Mouse (Mus musculus) stomach, postnatal 0 days (tissue): ENCODE data around the gene C9. TPM values are rescaled to one million over a fixed set of nuclear protein-coding genes. Genes with fewer than 3 reads are reported as not detected.
A peak's percentile ranks its signal among the peaks of the same experiment; 100 is the strongest.

ENCODE experiments used
- ATAC-seq: fragments of 200-750 bp; cut with Nextera tagmentation; 2 replicates; pipeline ENCODE4 v1.8.0; 2017; ENCODE audit not compliant: low FRiP score, low TSS enrichment
- DNase-seq: peaks from one replicate; pipeline ENCODE4 v3.0.0-alpha.2; 2016; ENCODE audit warnings: low spot score
- H3K27ac ChIP-seq: fragments of 300-500 bp; sonication (generic); replicated peaks from 2 replicates; pipeline ENCODE4 v1.5.1; 2014; ENCODE audit warnings: mild to moderate bottlenecking, control low read depth
- H3K27me3 ChIP-seq: fragments of 300-500 bp; sonication (generic); 2 replicates; pipeline ENCODE4 v1.6.1; 2014; ENCODE audit warnings: low read length; ENCODE audit not compliant: control insufficient read depth, insufficient read depth
- H3K36me3 ChIP-seq: fragments of 300-500 bp; sonication (generic); 2 replicates; pipeline ENCODE4 v1.6.1; 2014; ENCODE audit warnings: low read length, mixed read lengths; ENCODE audit not compliant: control insufficient read depth, insufficient read depth
- H3K4me1 ChIP-seq: fragments of 300-500 bp; sonication (generic); replicated peaks from 2 replicates; pipeline ENCODE4 v1.6.1; 2014; ENCODE audit warnings: antibody characterized with exemption; ENCODE audit not compliant: control insufficient read depth, insufficient read depth
- H3K4me2 ChIP-seq: fragments of 300-500 bp; sonication (generic); replicated peaks from 2 replicates; pipeline ENCODE4 v1.6.1; 2014; ENCODE audit warnings: low read depth, mild to moderate bottlenecking, control low read depth, moderate library complexity
- H3K4me3 ChIP-seq: fragments of 300-500 bp; sonication (generic); 2 replicates; pipeline ENCODE4 v1.5.1; 2014; ENCODE audit warnings: low read depth, low read length, control low read depth
- H3K9ac ChIP-seq: fragments of 300-500 bp; sonication (generic); 2 replicates; pipeline ENCODE4 v1.6.1; 2014; ENCODE audit warnings: mild to moderate bottlenecking, low read length, control low read depth, mixed read lengths
- H3K9me3 ChIP-seq: fragments of 300-500 bp; sonication (generic); 2 replicates; pipeline ENCODE4 v1.6.1; 2016; ENCODE audit warnings: low read length; ENCODE audit not compliant: control insufficient read depth
- CTCF ChIP-seq: IDR thresholded peaks from 2 replicates; pipeline ENCODE4 v1.5.1; 2016; ENCODE audit warnings: antibody characterized with exemption, low read depth, mild to moderate bottlenecking, moderate library complexity
- EP300 ChIP-seq: optimal IDR thresholded peaks from 2 replicates; pipeline ENCODE3; 2016; ENCODE audit warnings: antibody characterized with exemption
- WGBS: fragments of 180-500 bp; shearing (Covaris S2); extraction: QIAGEN DNeasy Blood & Tissue Kit; methylation state at CpG from one replicate; pipeline ENCODE4 v1.1.7; 2014; 5-methylcytosine and 5-hydroxymethylcytosine counted together
- polyA plus RNA-seq: library from polyadenylated mRNA; unstranded; fragments of >200 nt; fragmentation: Nextera tagmentation; extraction: Ambion mirVana; gene quantifications from 2 replicates; pipeline ENCODE4 v1.2.1, GENCODE M21; 2015

C9 gene
- polyA plus RNA-seq, 1 experiment from 2014 or later, result not detected

DNA sequence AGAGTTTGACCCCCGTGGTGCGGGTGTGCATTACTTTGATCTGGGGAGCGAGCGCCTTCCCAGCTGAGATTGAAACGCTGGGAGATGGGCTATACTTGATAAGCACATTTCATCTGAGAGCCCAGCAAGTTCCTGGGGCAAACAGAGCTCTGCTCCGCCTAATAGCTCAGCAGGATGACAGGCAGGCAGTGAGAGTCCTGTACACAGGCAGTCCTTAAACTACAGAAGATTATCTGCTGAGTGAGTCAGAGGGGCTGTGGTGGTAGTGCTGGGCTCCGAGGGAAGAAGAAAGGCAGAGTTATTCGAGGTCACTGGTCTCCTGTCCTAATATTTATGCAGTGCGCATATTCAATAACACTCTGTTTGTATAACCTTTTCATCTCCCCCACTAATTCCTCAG, 3.8 kb downstream of the C9 start:
- peak; percentile 77; the same call in 1 of the 2 replicates for ATAC-seq

DNA sequence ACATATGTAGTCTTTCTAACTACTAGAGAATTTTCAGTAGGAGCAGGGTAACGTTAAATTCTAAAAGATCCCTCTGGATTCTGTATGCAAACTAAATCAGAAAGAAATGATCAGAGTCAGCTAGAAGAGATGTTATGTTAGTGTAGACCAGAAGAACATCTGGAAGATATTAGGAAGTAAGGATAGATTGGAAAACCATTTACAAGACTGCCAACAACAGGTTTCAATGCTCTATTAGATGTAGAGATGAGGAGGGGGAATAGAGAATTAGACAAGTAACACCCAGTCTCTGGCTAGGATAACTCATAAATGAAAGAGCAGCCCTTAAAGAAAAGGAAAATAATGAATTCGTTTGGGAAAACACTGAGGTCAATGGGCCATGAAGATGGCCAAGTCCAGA, 9.3 kb downstream of the C9 start:
- ATAC-seq (no peak), DNase-seq (no peak)
- 66% methylated on average over 2 of the region's 2 CpGs for WGBS
- H3K9me3 ChIP-seq, result no peaks in the 10 kb centered on the region
- H3K4me1 ChIP-seq, result no peaks in the 10 kb centered on the region
- H3K27ac ChIP-seq, result no peak overlapping the region
- H3K4me2 ChIP-seq, result no peak overlapping the region
- no peak overlapping the region for H3K4me3 ChIP-seq
- no peaks in the 10 kb centered on the region for H3K36me3 ChIP-seq
- no peak overlapping the region for H3K9ac ChIP-seq
- TF ChIP-seq CTCF (no peak), EP300 (no peak)
- H3K27me3 ChIP-seq, result no peaks in the 10 kb centered on the region

More for the DNA sequence above, 3.8 kb downstream of the C9 start:
- DNase-seq, result no peak
- 11% methylated on average over 9 of the region's 9 CpGs for WGBS
- H3K9ac ChIP-seq, result peak overlapping the region; percentile 23; the same call in 1 of the 2 replicates
- no peak overlapping the region for H3K4me3 ChIP-seq
- no peaks in the 10 kb centered on the region for H3K36me3 ChIP-seq
- H3K4me1 ChIP-seq, result no peaks in the 10 kb centered on the region
- peak overlapping the region; percentile 14; the same call in 1 of the 2 replicates for H3K4me2 ChIP-seq
- H3K9me3 ChIP-seq, result no peaks in the 10 kb centered on the region
- H3K27ac ChIP-seq, result no peak overlapping the region
- TF ChIP-seq CTCF (no peak), EP300 (no peak)
- no peaks in the 10 kb centered on the region for H3K27me3 ChIP-seq

DNA sequence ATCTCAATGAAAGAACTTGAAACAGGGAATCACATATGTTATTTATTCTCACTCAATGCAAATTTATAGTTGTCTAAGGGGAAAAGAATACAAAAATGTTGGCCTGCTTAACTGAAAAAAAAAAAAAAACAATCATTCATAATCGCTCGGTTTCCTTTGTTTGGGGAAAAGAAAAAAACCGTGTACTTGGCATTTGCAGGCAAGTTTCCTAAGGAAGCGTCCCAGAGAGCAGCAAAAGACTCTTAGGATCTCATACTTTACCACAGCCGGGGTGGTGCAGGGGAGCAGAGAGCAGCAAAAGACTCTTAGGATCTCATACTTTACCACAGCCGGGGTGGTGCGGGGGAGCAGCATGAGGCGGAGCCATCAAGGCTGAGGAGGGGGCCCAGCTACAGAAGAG, 16.3 kb downstream of the C9 start:
- ATAC-seq, result no peak
- Histone ChIP-seq H3K9ac (no peak overlapping the region), H3K4me1 (no peaks in the 10 kb centered on the region), H3K27me3 (no peaks in the 10 kb centered on the region), H3K27ac (no peak overlapping the region), H3K36me3 (no peaks in the 10 kb centered on the region), H3K4me2 (no peak overlapping the region), H3K9me3 (no peaks in the 10 kb centered on the region), H3K4me3 (no peak overlapping the region)
- WGBS, result 52% methylated on average over 8 of the region's 8 CpGs
- TF ChIP-seq CTCF (no peak), EP300 (no peak)
- DNase-seq, result no peak

DNA sequence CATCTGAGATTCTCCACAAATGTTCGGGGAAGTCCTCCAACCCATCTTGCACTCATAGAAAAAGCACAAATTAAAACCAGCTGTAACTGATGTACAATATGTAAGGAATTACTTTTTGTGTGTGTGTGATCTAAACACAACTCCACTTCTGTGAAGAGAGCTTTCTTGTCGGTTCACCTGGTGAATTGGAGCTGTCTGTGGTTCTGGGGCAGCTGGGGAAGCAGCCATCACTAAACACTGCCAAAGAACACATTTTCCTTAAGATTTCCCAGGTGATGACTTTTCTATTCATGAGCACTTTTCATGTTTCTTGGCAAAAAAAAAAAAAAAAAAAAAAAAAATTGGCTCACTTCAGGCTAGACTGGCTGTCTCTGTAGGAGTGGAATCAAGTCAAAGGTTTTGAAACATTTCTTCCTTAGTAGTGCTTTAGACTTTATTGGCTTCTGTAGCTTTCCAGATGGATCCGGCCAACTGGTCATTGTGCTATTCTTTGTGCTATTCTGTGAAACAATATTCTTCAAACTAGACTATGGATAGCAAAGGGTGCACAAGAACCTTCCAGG, 18.3 kb downstream of the C9 start:
- TF ChIP-seq CTCF (no peak), EP300 (no peak)
- Histone ChIP-seq H3K36me3 (no peaks in the 10 kb centered on the region), H3K4me2 (no peak overlapping the region), H3K27me3 (no peaks in the 10 kb centered on the region), H3K4me3 (no peak overlapping the region), H3K27ac (no peak overlapping the region), H3K4me1 (no peaks in the 10 kb centered on the region), H3K9ac (no peak overlapping the region), H3K9me3 (no peaks in the 10 kb centered on the region)
- no peak for DNase-seq
- WGBS, result 72% methylated on average over 3 of the region's 3 CpGs
- no peak for ATAC-seq

DNA sequence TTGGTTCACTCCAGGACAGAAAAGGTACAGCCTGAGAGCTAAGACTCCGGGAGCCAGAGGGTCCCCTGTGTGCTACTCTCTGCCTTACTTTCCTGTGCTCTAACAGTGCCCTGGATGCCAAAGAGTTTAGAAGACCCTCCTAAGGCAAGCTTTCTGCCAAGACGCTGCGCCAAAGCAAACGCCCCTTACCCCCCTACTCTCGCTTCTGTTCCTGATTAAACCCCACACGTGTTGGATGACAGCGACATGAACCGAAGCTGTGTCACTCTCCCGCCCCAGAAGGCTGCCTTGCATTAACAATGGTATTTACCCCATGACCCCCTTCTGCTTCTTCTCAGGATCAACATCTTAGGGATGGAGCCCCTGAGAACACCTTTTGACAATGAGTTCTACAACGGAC, 21.9 kb downstream of the C9 start:
- Histone ChIP-seq H3K4me1 (no peaks in the 10 kb centered on the region), H3K9ac (no peak overlapping the region), H3K9me3 (no peaks in the 10 kb centered on the region), H3K4me3 (no peak overlapping the region), H3K4me2 (no peak overlapping the region), H3K27me3 (no peaks in the 10 kb centered on the region), H3K27ac (no peak overlapping the region), H3K36me3 (no peaks in the 10 kb centered on the region)
- TF ChIP-seq CTCF (no peak), EP300 (no peak)
- DNase-seq (no peak), ATAC-seq (no peak)
- 76% methylated on average over 10 of the region's 10 CpGs for WGBS

DNA sequence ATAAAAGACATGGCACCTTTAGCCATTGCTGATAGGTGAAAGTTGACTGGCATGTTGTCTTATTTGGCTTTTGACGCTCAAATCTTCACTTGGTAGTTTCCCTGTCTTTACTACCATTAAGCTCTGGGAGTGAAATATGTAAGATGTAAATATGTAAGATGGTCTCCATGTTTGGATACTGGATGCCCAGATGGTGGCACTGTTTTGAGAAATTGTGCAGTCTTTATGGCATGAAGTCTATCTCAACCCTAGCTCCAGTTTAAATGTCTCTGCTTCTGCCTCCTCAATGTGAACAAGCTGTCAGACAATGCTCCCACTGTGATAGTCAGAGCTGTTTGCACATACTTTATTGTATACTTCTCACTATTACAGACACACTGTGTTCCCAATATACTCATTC, 23.7 kb downstream of the C9 start:
- Histone ChIP-seq H3K4me1 (no peaks in the 10 kb centered on the region), H3K4me2 (no peak overlapping the region), H3K36me3 (no peaks in the 10 kb centered on the region), H3K9ac (no peak overlapping the region), H3K27ac (no peak overlapping the region), H3K9me3 (no peaks in the 10 kb centered on the region), H3K27me3 (no peaks in the 10 kb centered on the region), H3K4me3 (no peak overlapping the region)
- WGBS, result 88% methylated on average over 1 of the region's 1 CpGs
- no peak for TF ChIP-seq CTCF
- TF ChIP-seq EP300, result no peak
- ATAC-seq (no peak), DNase-seq (no peak)
